Mouse (Mus musculus) forebrain, embryonic 11.5 days (tissue): ENCODE results near the gene Znrf3. TPM values are rescaled to one million over a fixed set of nuclear protein-coding genes. Genes with fewer than 3 reads are reported as not detected.
"Not testable (repeated sequence)": the region's sequence is repeated elsewhere in the genome, so short reads cannot be mapped to it uniquely, and the experiment has no call there.

Experiments used
- ATAC-seq: fragments of 200-750 bp; cut with Nextera tagmentation; replicated peaks from 2 replicates; pipeline ENCODE4 v1.8.0; 2017; ENCODE audit warnings: moderate TSS enrichment; ENCODE audit not compliant: low FRiP score
- DNase-seq: peaks from one replicate; pipeline ENCODE4 v3.0.0-alpha.2; 2017; ENCODE audit warnings: low spot score
- H3K27ac ChIP-seq: fragments of 300-500 bp; sonication (generic); 2 replicates; pipeline ENCODE4 v1.5.1; 2014; ENCODE audit warnings: low read depth, low read length
- H3K27me3 ChIP-seq: fragments of 300-500 bp; sonication (generic); 2 replicates; pipeline ENCODE4 v1.6.1; 2014; ENCODE audit warnings: mild to moderate bottlenecking, low read length, mixed read lengths; ENCODE audit not compliant: control insufficient read depth, insufficient read depth
- H3K36me3 ChIP-seq: fragments of 300-500 bp; sonication (generic); 2 replicates; pipeline ENCODE4 v1.6.1; 2014; ENCODE audit warnings: mild to moderate bottlenecking, low read length, moderate library complexity, mixed read lengths; ENCODE audit not compliant: control insufficient read depth, insufficient read depth
- H3K4me1 ChIP-seq: fragments of 300-500 bp; sonication (generic); replicated peaks from 2 replicates; pipeline ENCODE4 v1.6.1; 2014; ENCODE audit warnings: low read length, mixed read lengths; ENCODE audit not compliant: control insufficient read depth, insufficient read depth
- H3K4me2 ChIP-seq: fragments of 300-500 bp; sonication (generic); 2 replicates; pipeline ENCODE4 v1.6.1; 2014; ENCODE audit warnings: low read depth, mild to moderate bottlenecking, low read length, moderate library complexity, mixed read lengths; ENCODE audit not compliant: severe bottlenecking
- H3K4me3 ChIP-seq: fragments of 300-500 bp; sonication (generic); 2 replicates; pipeline ENCODE4 v1.5.1; 2014; ENCODE audit warnings: low read depth, low read length
- H3K9ac ChIP-seq: fragments of 300-500 bp; sonication (generic); 2 replicates; pipeline ENCODE4 v1.6.1; 2014; ENCODE audit warnings: low read length
- H3K9me3 ChIP-seq: fragments of 300-500 bp; sonication (generic); 2 replicates; pipeline ENCODE4 v1.6.1; 2016; ENCODE audit warnings: low read length, mixed read lengths; ENCODE audit not compliant: control insufficient read depth
- WGBS: fragments of 180-500 bp; shearing (Covaris S2); extraction: QIAGEN DNeasy Blood & Tissue Kit; methylation state at CpG from one replicate; pipeline ENCODE4 v1.1.7; 2014; 5-methylcytosine and 5-hydroxymethylcytosine counted together
- polyA plus RNA-seq: library from polyadenylated mRNA; unstranded; fragments of >200 nt; fragmentation: Nextera tagmentation; extraction: Ambion mirVana; gene quantifications from 2 replicates; pipeline ENCODE4 v1.2.1, GENCODE M21; 2014

The Znrf3 gene
- polyA plus RNA-seq, 1 experiment from 2014 or later, result 12.9 TPM

DNA sequence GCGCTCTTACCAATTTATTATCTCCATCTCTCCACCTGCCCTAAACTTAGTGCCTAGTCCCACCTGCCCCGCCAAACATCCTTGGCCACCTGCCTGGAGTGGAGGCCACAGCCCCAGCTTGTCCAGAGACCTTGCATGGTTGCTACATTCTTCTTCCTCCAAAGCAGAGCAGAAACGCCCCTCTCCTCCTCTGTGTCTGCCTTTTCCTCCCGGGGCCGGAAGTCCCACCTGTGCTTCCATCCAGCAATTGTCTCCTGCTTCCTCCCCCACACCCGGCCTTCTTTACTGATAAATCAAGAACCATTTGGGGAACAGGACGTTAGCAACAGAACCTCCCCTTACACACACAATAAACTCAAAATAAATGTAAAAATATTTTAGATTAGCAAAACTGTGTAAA, 33.5 kb upstream of the Znrf3 start:
- Histone ChIP-seq H3K9ac (no peak overlapping the region), H3K4me2 (no peak overlapping the region), H3K27me3 (no peaks in the 10 kb centered on the region), H3K4me1 (no peaks in the 10 kb centered on the region), H3K9me3 (no peaks in the 10 kb centered on the region), H3K36me3 (no peaks in the 10 kb centered on the region), H3K27ac (no peak overlapping the region), H3K4me3 (no peak overlapping the region)
- DNase-seq, result no peak
- no peak for ATAC-seq
- WGBS, result 86% methylated on average over 7 of the region's 7 CpGs

GRCm38 (mm10) chr11:5476806-5477205, 32.2 kb upstream of the Znrf3 start:
- Histone ChIP-seq H3K9me3 (no peaks in the 10 kb centered on the region), H3K36me3 (no peaks in the 10 kb centered on the region), H3K27me3 (no peaks in the 10 kb centered on the region), H3K4me2 (no peak overlapping the region), H3K27ac (no peak overlapping the region), H3K9ac (no peak overlapping the region), H3K4me3 (no peak overlapping the region), H3K4me1 (no peaks in the 10 kb centered on the region)
- 89% methylated on average over 4 of the region's 4 CpGs for WGBS
- ATAC-seq (no peak), DNase-seq (no peak)

- WGBS, result 85% methylated on average over 2 of the region's 2 CpGs
- H3K4me2 ChIP-seq, H3K9ac ChIP-seq, ATAC-seq, H3K27me3 ChIP-seq, H3K36me3 ChIP-seq, H3K4me1 ChIP-seq, H3K27ac ChIP-seq, H3K9me3 ChIP-seq, H3K4me3 ChIP-seq, DNase-seq: not testable (repeated sequence)
These were observed 31.0 kb upstream of the Znrf3 start for GRCm38 (mm10) chr11:5475556-5476118.

DNA sequence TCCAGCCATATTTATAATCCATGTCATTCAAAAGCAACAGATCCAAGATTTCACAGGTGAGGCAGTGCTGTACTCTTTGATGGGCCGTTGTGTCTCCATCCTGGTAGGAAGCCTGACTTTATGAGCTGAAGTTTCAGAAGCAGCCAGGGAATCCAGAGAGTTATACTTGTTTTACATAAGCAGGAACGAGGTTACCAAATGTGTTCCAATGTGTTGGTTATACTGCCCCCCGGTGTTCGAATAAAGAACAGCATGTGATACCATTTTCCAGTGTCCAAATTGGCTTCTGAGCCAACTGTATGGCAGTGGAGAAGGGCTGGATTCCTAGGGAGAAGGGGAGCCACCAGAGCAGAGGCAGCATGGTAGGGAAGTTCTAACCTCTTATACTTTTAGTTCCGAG, 29.5 kb upstream of the Znrf3 start:
- Histone ChIP-seq H3K4me1 (no peaks in the 10 kb centered on the region), H3K9ac (no peak overlapping the region), H3K9me3 (no peaks in the 10 kb centered on the region), H3K36me3 (no peaks in the 10 kb centered on the region), H3K27ac (no peak overlapping the region), H3K4me2 (no peak overlapping the region), H3K27me3 (no peaks in the 10 kb centered on the region), H3K4me3 (no peak overlapping the region)
- ATAC-seq (no peak), DNase-seq (peak; percentile 80)
- WGBS, result 13% methylated on average over 5 of the region's 5 CpGs

DNA sequence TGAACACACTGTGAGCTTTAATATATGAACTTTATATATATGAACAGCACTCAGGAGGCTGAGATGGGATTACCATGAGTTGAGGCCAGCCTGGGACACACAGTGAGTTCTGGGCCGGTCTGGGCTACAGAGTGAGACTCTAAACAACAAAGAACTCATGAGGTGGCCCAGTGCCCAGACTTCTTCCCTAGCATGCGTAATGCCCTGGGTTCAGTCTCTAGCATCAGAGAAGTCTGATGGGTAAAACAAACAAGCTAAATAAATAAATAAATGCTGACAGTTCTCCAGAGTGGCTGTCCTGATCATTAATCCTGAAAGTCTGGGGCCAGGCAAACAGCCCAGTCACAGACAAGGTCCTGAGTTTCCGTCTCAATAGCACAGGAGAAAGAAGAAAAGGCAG, 25.4 kb upstream of the Znrf3 start:
- Histone ChIP-seq H3K36me3 (no peaks in the 10 kb centered on the region), H3K27ac (no peak overlapping the region), H3K4me2 (no peak overlapping the region), H3K4me1 (no peaks in the 10 kb centered on the region), H3K9ac (no peak overlapping the region), H3K4me3 (no peak overlapping the region), H3K27me3 (no peaks in the 10 kb centered on the region), H3K9me3 (no peaks in the 10 kb centered on the region)
- ATAC-seq (no peak), DNase-seq (no peak)
- 89% methylated on average over 3 of the region's 3 CpGs for WGBS

DNA sequence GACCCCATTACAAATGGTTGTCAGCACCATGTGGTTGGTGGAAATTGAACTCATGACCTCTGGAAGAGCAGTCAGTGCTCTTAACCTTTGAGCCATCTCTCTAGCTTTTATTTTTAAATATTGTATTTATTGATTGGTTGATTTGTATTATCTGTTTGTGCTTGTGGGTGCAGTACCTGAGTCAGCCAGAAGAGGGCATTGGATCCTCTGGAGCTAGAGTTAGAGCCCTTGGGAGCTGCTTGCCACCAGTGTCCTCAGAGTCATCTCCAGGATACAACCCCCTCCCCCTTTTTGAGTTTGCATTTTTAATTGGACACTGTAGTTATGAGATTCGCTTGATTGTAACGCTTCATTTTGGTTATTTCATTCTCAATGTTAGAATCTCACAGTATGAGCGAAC, 24.4 kb upstream of the Znrf3 start:
- no peak overlapping the region for H3K27ac ChIP-seq
- no peak for ATAC-seq
- H3K4me3 ChIP-seq, result no peak overlapping the region
- no peak overlapping the region for H3K4me2 ChIP-seq
- 74% methylated on average over 3 of the region's 3 CpGs for WGBS
- no peak overlapping the region for H3K9ac ChIP-seq
- DNase-seq, result peak; percentile 67
- H3K36me3 ChIP-seq, result no peaks in the 10 kb centered on the region
- H3K27me3 ChIP-seq, result no peaks in the 10 kb centered on the region
- no peaks in the 10 kb centered on the region for H3K4me1 ChIP-seq
- H3K9me3 ChIP-seq, result no peaks in the 10 kb centered on the region

GRCm38 (mm10) chr11:5468471-5468870, 23.8 kb upstream of the Znrf3 start:
- no peak overlapping the region for H3K4me2 ChIP-seq
- no peaks in the 10 kb centered on the region for H3K27me3 ChIP-seq
- no peak overlapping the region for H3K4me3 ChIP-seq
- H3K9me3 ChIP-seq, result no peaks in the 10 kb centered on the region
- H3K36me3 ChIP-seq, result no peaks in the 10 kb centered on the region
- WGBS, result 51% methylated on average over 2 of the region's 2 CpGs
- ATAC-seq, result no peak
- H3K27ac ChIP-seq, result no peak overlapping the region
- no peak overlapping the region for H3K9ac ChIP-seq
- no peaks in the 10 kb centered on the region for H3K4me1 ChIP-seq
- DNase-seq, result no peak

DNA sequence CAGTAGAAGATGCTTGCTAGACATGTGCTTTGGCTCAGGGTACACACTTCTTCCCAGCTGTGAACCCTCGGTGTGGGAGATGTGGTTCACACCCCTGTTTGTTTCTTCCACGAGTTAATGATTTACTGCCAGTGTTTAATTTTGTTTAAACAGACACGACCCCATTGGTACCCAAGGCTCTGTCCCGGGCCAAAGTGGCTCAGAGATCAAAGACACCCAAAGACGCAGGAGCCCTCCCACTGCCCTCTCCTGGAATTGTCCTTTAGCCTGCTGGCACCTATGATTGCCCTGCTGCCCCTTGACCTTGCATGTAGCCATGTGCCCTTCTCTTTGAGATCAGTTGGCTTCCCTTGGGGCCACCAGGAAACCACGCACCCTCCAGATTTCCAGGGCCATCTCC, 7.3 kb upstream of the Znrf3 start:
- Histone ChIP-seq H3K27me3 (no peaks in the 10 kb centered on the region), H3K4me1 (no peaks in the 10 kb centered on the region), H3K27ac (no peak overlapping the region), H3K9ac (no peak overlapping the region), H3K4me3 (no peak overlapping the region), H3K36me3 (no peaks in the 10 kb centered on the region), H3K4me2 (no peak overlapping the region), H3K9me3 (no peaks in the 10 kb centered on the region)
- DNase-seq (no peak), ATAC-seq (no peak)
- WGBS, result 75% methylated on average over 6 of the region's 6 CpGs

DNA sequence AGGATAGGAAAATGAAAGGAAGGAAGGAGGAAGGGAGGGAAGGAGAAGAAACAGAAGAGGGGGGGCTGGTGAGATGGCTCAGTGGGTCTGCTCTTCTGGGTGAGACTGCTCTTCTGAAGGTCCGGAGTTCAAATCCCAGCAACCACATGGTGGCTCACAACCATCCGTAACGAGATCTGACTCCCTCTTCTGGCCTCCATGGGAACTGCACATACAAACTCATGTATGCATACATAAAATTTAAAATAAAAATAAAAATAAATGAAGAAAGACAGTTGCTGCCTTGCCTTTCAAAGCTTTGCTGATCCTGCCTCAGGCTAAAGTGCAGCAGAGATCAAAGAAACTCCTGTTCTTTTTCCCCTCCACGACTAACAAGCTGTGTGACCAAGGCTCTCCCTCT, 6.7 kb upstream of the Znrf3 start:
- H3K4me1 ChIP-seq, result no peaks in the 10 kb centered on the region
- H3K27ac ChIP-seq, result no peak overlapping the region
- no peak overlapping the region for H3K9ac ChIP-seq
- no peaks in the 10 kb centered on the region for H3K9me3 ChIP-seq
- H3K4me2 ChIP-seq, result no peak overlapping the region
- WGBS, result 62% methylated on average over 4 of the region's 4 CpGs
- ATAC-seq (no peak), DNase-seq (no peak)
- H3K36me3 ChIP-seq, result no peaks in the 10 kb centered on the region
- no peak overlapping the region for H3K4me3 ChIP-seq
- H3K27me3 ChIP-seq, result no peaks in the 10 kb centered on the region
